Mouse (Mus musculus) midbrain, postnatal 0 days (tissue): ENCODE results near the gene Gm30191. TPM values are rescaled to one million over a fixed set of nuclear protein-coding genes. Genes with fewer than 3 reads are reported as not detected.

Experiments used
- ATAC-seq: fragments of 200-750 bp; cut with Nextera tagmentation; 2 replicates; pipeline ENCODE4 v1.8.0; 2017; ENCODE audit warnings: moderate number of reproducible peaks, mild to moderate bottlenecking, moderate TSS enrichment, moderate library complexity; ENCODE audit not compliant: low FRiP score
- DNase-seq: peaks from one replicate; pipeline ENCODE4 v3.0.0-alpha.2; 2015; ENCODE audit warnings: low spot score
- H3K27ac ChIP-seq: fragments of 300-500 bp; sonication (generic); 2 replicates; pipeline ENCODE4 v1.5.1; 2014; ENCODE audit warnings: low read depth, mild to moderate bottlenecking, low read length, mixed read lengths
- H3K27me3 ChIP-seq: fragments of 300-500 bp; sonication (generic); 2 replicates; pipeline ENCODE4 v1.6.1; 2014; ENCODE audit warnings: low read length, control low read depth, mixed read lengths; ENCODE audit not compliant: insufficient read depth
- H3K36me3 ChIP-seq: fragments of 300-500 bp; sonication (generic); 2 replicates; pipeline ENCODE4 v1.6.1; 2014; ENCODE audit warnings: low read length, control low read depth, mixed read lengths; ENCODE audit not compliant: insufficient read depth
- H3K4me1 ChIP-seq: fragments of 300-500 bp; sonication (generic); 2 replicates; pipeline ENCODE4 v1.6.1; 2014; ENCODE audit warnings: mild to moderate bottlenecking, control low read depth, antibody characterized with exemption, low read length, mixed read lengths; ENCODE audit not compliant: insufficient read depth
- H3K4me2 ChIP-seq: fragments of 300-500 bp; sonication (generic); 2 replicates; pipeline ENCODE4 v1.6.1; 2014; ENCODE audit warnings: low read depth, mild to moderate bottlenecking, low read length, mixed read lengths; ENCODE audit not compliant: poor library complexity, severe bottlenecking
- H3K4me3 ChIP-seq: fragments of 300-500 bp; sonication (generic); 2 replicates; pipeline ENCODE4 v1.5.1; 2014; ENCODE audit warnings: low read depth, mild to moderate bottlenecking, low read length, moderate library complexity
- H3K9ac ChIP-seq: fragments of 300-500 bp; sonication (generic); replicated peaks from 2 replicates; pipeline ENCODE4 v1.6.1; 2014; ENCODE audit warnings: mild to moderate bottlenecking, low read length, moderate library complexity, mixed read lengths; ENCODE audit not compliant: poor library complexity, severe bottlenecking
- H3K9me3 ChIP-seq: fragments of 300-500 bp; sonication (generic); 2 replicates; pipeline ENCODE4 v1.6.1; 2016; ENCODE audit warnings: low read length, control low read depth
- CTCF ChIP-seq: IDR thresholded peaks from 2 replicates; pipeline ENCODE4 v1.5.1; 2016; ENCODE audit warnings: antibody characterized with exemption, mild to moderate bottlenecking
- WGBS: fragments of 180-500 bp; shearing (Covaris S2); extraction: QIAGEN DNeasy Blood & Tissue Kit; methylation state at CpG from one replicate; pipeline ENCODE4 v1.1.7; 2014; 5-methylcytosine and 5-hydroxymethylcytosine counted together
- polyA plus RNA-seq: library from polyadenylated mRNA; unstranded; fragments of >200 nt; fragmentation: Nextera tagmentation; extraction: Ambion mirVana; gene quantifications from 2 replicates; pipeline ENCODE4 v1.2.1, GENCODE M21; 2015
- total RNA-seq: library from RNA; depleted of rRNA; stranded (reverse); fragments of >200 nt; gene quantifications from 2 replicates; pipeline ENCODE4 v1.2.3, GENCODE M21; 2014

The Gm30191 gene
- total and polyA plus RNA-seq, 2 experiments from 2014 or later: 0.42 TPM; not detected in 1

GRCm38 (mm10) chr4:134253722-134254324 lies 7.1 kb downstream of the Gm30191 start, which contains the start of gene Grrp1:
Gene Grrp1, minus strand, starts transcription at chr4:134254106.
- DNase-seq (peak; percentile 13), ATAC-seq (no peak)
- Histone ChIP-seq H3K27ac (no peak within 1 kb of the TSS), H3K4me2 (peak within 1 kb of the TSS; percentile 77), H3K9me3 (no peaks in the 10 kb centered on the region), H3K9ac (no peak within 1 kb of the TSS), H3K4me3 (peak within 1 kb of the TSS; percentile 55), H3K4me1 (0 out of 2 replicates have a peak, but pooled peaks cover 7% of the 10 kb centered on the region), H3K36me3 (no peaks in the 10 kb centered on the region), H3K27me3 (peaks cover 30% of the 10 kb centered on the region)
- WGBS: 3% methylated on average over 13 of the region's 13 CpGs
- TF ChIP-seq CTCF: no peak

- no peak for DNase-seq
- no peak for TF ChIP-seq CTCF
- no peak for ATAC-seq
- 35% methylated on average over 3 of the region's 3 CpGs for WGBS
- Histone ChIP-seq H3K4me3 (no peak overlapping the region), H3K4me1 (0 out of 2 replicates have a peak, but pooled peaks cover 7% of the 10 kb centered on the region), H3K27me3 (peaks cover 30% of the 10 kb centered on the region), H3K4me2 (no peak overlapping the region), H3K27ac (no peak overlapping the region), H3K36me3 (no peaks in the 10 kb centered on the region), H3K9me3 (no peaks in the 10 kb centered on the region), H3K9ac (no peak overlapping the region)
Measured at GRCm38 (mm10) chr4:134254835-134255234, 8.1 kb downstream of the Gm30191 start.

GRCm38 (mm10) chr4:134255854-134256253 lies 9.1 kb downstream of the Gm30191 start:
- no peak overlapping the region for H3K4me2 ChIP-seq
- no peaks in the 10 kb centered on the region for H3K9me3 ChIP-seq
- no peak overlapping the region for H3K9ac ChIP-seq
- no peak for ATAC-seq
- no peak for DNase-seq
- 21% methylated on average over 4 of the region's 4 CpGs for WGBS
- H3K4me3 ChIP-seq: no peak overlapping the region
- H3K27me3 ChIP-seq: peaks cover 26% of the 10 kb centered on the region
- no peak overlapping the region for H3K27ac ChIP-seq
- H3K4me1 ChIP-seq: 0 out of 2 replicates have a peak, but pooled peaks cover 4% of the 10 kb centered on the region
- no peak for TF ChIP-seq CTCF
- H3K36me3 ChIP-seq: no peaks in the 10 kb centered on the region

- Histone ChIP-seq H3K36me3 (no peaks in the 10 kb centered on the region), H3K27me3 (peaks cover 23% of the 10 kb centered on the region), H3K9me3 (no peaks in the 10 kb centered on the region), H3K27ac (no peak overlapping the region), H3K4me2 (no peak overlapping the region), H3K4me3 (no peak overlapping the region), H3K4me1 (0 out of 2 replicates have a peak, but pooled peaks cover 4% of the 10 kb centered on the region), H3K9ac (no peak overlapping the region; the same call in 1 of the 2 replicates)
- ATAC-seq (no peak), DNase-seq (no peak)
- WGBS: 18% methylated on average over 18 of the region's 19 CpGs
- no peak for TF ChIP-seq CTCF
Measured at GRCm38 (mm10) chr4:134256407-134257197, 9.9 kb downstream of the Gm30191 start.

- Histone ChIP-seq H3K9me3 (no peaks in the 10 kb centered on the region), H3K4me1 (no peaks in the 10 kb centered on the region), H3K27me3 (peaks cover 23% of the 10 kb centered on the region), H3K27ac (no peak overlapping the region), H3K36me3 (no peaks in the 10 kb centered on the region), H3K4me2 (no peak overlapping the region), H3K9ac (no peak overlapping the region), H3K4me3 (no peak overlapping the region)
- DNase-seq: no peak
- 15% methylated on average over 11 of the region's 11 CpGs for WGBS
- no peak for TF ChIP-seq CTCF
- ATAC-seq: no peak
Measured at GRCm38 (mm10) chr4:134257198-134258009, 10.7 kb downstream of the Gm30191 start.
